Mouse (Mus musculus) B cell, adult (primary cell): Measurements from ENCODE around the gene Wee2. TPM values are rescaled to one million over a fixed set of nuclear protein-coding genes. Genes with fewer than 3 reads are reported as not detected.

Experiments
- total RNA-seq: library from RNA; stranded (reverse); gene quantifications from 4 replicates; pipeline ENCODE4 v1.2.4, GENCODE M21; 2023; ENCODE audit not compliant: inconsistent age

The Wee2 gene
- total RNA-seq: not detected in 4 replicates

GRCm38 (mm10) chr6:40438936-40439335, at the start of gene Wee2:
Gene Wee2 (plus strand): TSS chr6:40439088.

GRCm38 (mm10) chr6:40436047-40436483, 2.8 kb upstream of the Wee2 start, which contains the start of gene E330009J07Rik:
Gene E330009J07Rik (minus strand): TSS chr6:40436135.

GRCm38 (mm10) chr6:40470916-40471719, 32.2 kb downstream of the Wee2 start, which contains the start of gene Ssbp1:
Gene Ssbp1 (plus strand): TSS chr6:40471352.

GRCm38 (mm10) chr6:40490933-40491332, 52.0 kb downstream of the Wee2 start, which contains the start of gene Tas2r137:
Gene Tas2r137 (plus strand): TSS chr6:40491233.

GRCm38 (mm10) chr6:40493229-40493628, 54.3 kb downstream of the Wee2 start, which contains the start of gene Tas2r108:
Gene Tas2r108 (plus strand): TSS chr6:40493529.

Other genes starting within 250 kb of the Wee2 start
- 21.8 to 26.8 TPM (median 24.3 TPM) in 4 replicates for gene Agk, start 113.9 kb upstream of the Wee2 start, total RNA-seq
- gene E330009J07Rik, start 3.0 kb upstream of the Wee2 start, total RNA-seq: 11.2 to 16.1 TPM (median 13.3 TPM) in 4 replicates
- 109 to 120 TPM (median 113 TPM) in 4 replicates for gene Ssbp1, start 32.3 kb downstream of the Wee2 start, total RNA-seq
- 0.48 to 0.66 TPM in 2 of 4 replicates, not detected in the others for gene Tas2r137, start 52.1 kb downstream of the Wee2 start, total RNA-seq
- gene Tas2r108, start 54.4 kb downstream of the Wee2 start, total RNA-seq: 0.54 TPM in 1 of 4 replicates, not detected in the others
- gene Prss37, start 80.4 kb downstream of the Wee2 start, total RNA-seq: not detected in 4 replicates
- not detected in 4 replicates for gene Olfr461, start 116.0 kb downstream of the Wee2 start, total RNA-seq
- gene Olfr460, start 130.4 kb downstream of the Wee2 start, total RNA-seq: not detected in 4 replicates
- gene Clec5a, start 146.7 kb downstream of the Wee2 start, total RNA-seq: not detected in 4 replicates
- not detected in 4 replicates for gene Tas2r138, start 174.2 kb downstream of the Wee2 start, total RNA-seq
- gene Mgam, start 189.7 kb downstream of the Wee2 start, total RNA-seq: not detected in 4 replicates